Mouse (Mus musculus) liver, embryonic 15.5 days (tissue): ENCODE measurements around the gene Fbxl15. TPM values are rescaled to one million over a fixed set of nuclear protein-coding genes. Genes with fewer than 3 reads are reported as not detected.

Source experiments
- ATAC-seq: fragments of 200-750 bp; cut with Nextera tagmentation; 2 replicates; pipeline ENCODE4 v1.8.0; 2017; ENCODE audit warnings: moderate number of reproducible peaks, mild to moderate bottlenecking, moderate library complexity; ENCODE audit not compliant: insufficient read depth
- H3K27ac ChIP-seq: fragments of 300-500 bp; sonication (generic); replicated peaks from 2 replicates; pipeline ENCODE4 v1.5.1; 2015; ENCODE audit warnings: mild to moderate bottlenecking, inconsistent platforms
- H3K27me3 ChIP-seq: fragments of 300-500 bp; sonication (generic); 2 replicates; pipeline ENCODE4 v1.6.1; 2015; ENCODE audit warnings: mild to moderate bottlenecking, inconsistent platforms
- H3K36me3 ChIP-seq: fragments of 300-500 bp; sonication (generic); replicated peaks from 2 replicates; pipeline ENCODE4 v1.6.1; 2015; ENCODE audit warnings: moderate library complexity, mild to moderate bottlenecking, inconsistent platforms
- H3K4me1 ChIP-seq: fragments of 300-500 bp; sonication (generic); replicated peaks from 2 replicates; pipeline ENCODE4 v1.6.1; 2015; ENCODE audit warnings: inconsistent platforms
- H3K4me2 ChIP-seq: fragments of 300-500 bp; sonication (generic); 2 replicates; pipeline ENCODE4 v1.6.1; 2015; ENCODE audit warnings: moderate library complexity, mild to moderate bottlenecking, inconsistent platforms
- H3K4me3 ChIP-seq: fragments of 300-500 bp; sonication (generic); replicated peaks from 2 replicates; pipeline ENCODE4 v1.5.1; 2015; ENCODE audit warnings: mild to moderate bottlenecking, inconsistent platforms
- H3K9ac ChIP-seq: fragments of 300-500 bp; sonication (generic); 2 replicates; pipeline ENCODE4 v1.6.1; 2015; ENCODE audit warnings: moderate library complexity, mild to moderate bottlenecking, inconsistent platforms
- H3K9me3 ChIP-seq: fragments of 300-500 bp; sonication (generic); replicated peaks from 2 replicates; pipeline ENCODE4 v1.6.1; 2016; ENCODE audit warnings: inconsistent platforms
- WGBS: fragments of 180-500 bp; shearing (Covaris S2); methylation state at CpG from one replicate; pipeline ENCODE4 v1.1.7; 2015; ENCODE audit warnings: mixed read lengths; ENCODE audit not compliant: insufficient replicate concordance; 5-methylcytosine and 5-hydroxymethylcytosine counted together
- polyA plus RNA-seq: library from polyadenylated mRNA; unstranded; fragments of >200 nt; fragmentation: Nextera tagmentation; extraction: Ambion mirVana; gene quantifications from 2 replicates; pipeline ENCODE4 v1.2.1, GENCODE M21; 2015

Gene Fbxl15
- polyA plus RNA-seq, 1 experiment from 2014 or later, result 12.4 TPM

DNA sequence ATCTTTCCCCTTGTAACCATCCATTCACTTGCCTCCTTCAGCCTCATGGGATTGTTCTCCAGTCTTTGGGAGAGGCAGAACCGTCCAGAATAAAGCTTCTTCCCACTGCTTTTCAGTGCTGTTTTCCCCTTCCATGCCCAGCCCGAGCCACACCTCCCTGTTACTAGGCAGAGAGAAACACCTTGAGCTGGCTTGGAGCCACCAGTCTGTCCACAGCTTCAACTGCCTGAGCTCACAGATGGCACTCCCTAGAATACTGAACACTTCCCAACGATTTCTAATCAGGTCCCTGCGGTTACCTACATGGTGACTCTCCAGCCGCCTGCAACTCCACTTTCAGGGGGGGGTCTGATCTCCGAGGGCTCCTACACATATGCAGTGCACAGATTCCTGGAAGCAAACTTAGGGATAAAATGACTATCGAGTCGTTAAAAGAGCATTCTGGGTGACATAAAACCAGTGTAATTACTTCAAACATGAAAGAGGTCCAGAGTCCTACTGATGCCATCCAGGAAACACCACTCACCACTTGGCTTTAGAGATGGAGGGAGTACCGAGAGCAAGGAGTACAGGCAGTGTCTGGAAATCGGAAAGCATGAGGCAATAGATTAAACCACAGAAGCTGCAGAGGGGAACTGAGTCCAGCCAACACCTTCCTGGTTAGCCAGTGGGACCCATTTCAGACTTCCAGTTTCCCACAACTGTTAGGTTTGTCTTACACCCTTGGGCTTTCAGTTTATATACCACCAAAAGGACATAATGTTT is 22.4 kb downstream of the Fbxl15 start, which contains the start of gene 2310034G01Rik:
Gene 2310034G01Rik (minus strand): TSS at position 135 of the 765 bp plus-strand sequence.
- 50% methylated on average over 10 of the region's 10 CpGs for WGBS
- peak within 1 kb of the TSS; percentile 30; the same call in 1 of the 2 replicates for H3K27ac ChIP-seq
- H3K36me3 ChIP-seq, result no peaks in the 10 kb centered on the region
- peaks cover 29% of the 10 kb centered on the region for H3K27me3 ChIP-seq
- H3K9me3 ChIP-seq, result no peaks in the 10 kb centered on the region
- H3K4me2 ChIP-seq, result peak within 1 kb of the TSS; percentile 95
- H3K4me1 ChIP-seq, result peaks cover 48% of the 10 kb centered on the region
- peak within 1 kb of the TSS; percentile 57 for H3K9ac ChIP-seq
- H3K4me3 ChIP-seq, result peak within 1 kb of the TSS; percentile 65
- ATAC-seq, result no peak

- peaks cover 53% of the 10 kb centered on the region for H3K4me1 ChIP-seq
- H3K4me3 ChIP-seq, result peak overlapping the region; percentile 70
- no peaks in the 10 kb centered on the region for H3K9me3 ChIP-seq
- H3K4me2 ChIP-seq, result peak overlapping the region; percentile 98
- ATAC-seq, result peak; percentile 84
- 0 out of 2 replicates have a peak, but pooled peaks cover 4% of the 10 kb centered on the region for H3K27me3 ChIP-seq
- H3K36me3 ChIP-seq, result no peaks in the 10 kb centered on the region
- peak overlapping the region; percentile 71 for H3K9ac ChIP-seq
- peak overlapping the region; percentile 65; the same call in 1 of the 2 replicates for H3K27ac ChIP-seq
- WGBS, result under 1% methylated on average over 29 of the region's 29 CpGs
These were observed 28.7 kb downstream of the Fbxl15 start for GRCm38 (mm10) chr19:46356701-46357138.

DNA sequence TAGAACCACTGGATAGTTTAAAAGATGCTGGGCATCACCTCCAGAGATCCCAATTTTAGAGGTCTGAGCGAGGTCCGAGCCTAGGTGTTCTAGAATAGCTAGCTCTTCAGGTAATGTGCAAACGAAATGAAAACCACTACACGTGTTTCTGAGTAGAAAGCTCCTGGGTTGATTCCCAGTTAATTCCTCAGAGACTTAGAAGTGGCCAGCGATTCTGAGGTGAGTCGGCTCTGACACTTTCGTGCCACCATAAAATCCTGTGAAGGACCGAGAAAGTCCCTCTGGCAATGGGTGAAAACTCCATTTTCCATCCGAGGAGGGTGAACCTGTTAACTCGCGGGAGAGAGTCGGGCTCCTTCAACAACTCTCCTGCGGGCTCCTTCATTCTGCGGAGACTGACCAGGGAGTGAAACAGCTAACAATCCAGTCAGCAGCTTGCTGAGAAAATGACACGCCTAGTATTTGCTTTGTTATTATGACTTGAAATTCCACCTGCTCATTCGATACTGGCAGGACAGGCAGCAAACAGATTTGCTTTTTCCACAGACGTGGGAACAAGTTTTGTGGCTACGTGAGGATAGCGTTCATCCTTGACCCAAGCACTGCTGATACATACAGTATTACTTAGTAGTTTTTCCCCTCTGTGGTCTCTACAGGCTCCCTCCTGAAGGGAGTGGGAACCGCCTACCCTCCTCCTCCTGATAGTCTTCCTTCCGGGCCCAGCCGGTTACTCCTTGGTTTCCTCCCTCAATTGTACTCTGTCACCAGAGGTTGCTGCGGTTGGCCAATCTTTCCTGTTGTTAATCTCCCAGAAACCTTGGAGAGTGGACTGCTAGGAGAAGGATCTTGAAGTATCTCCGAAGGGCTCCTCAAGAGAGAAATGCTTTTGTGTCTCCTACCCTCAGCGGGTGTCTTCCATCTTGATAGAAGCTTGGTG is 29.6 kb downstream of the Fbxl15 start:
- H3K27me3 ChIP-seq, result no peaks in the 10 kb centered on the region

DNA sequence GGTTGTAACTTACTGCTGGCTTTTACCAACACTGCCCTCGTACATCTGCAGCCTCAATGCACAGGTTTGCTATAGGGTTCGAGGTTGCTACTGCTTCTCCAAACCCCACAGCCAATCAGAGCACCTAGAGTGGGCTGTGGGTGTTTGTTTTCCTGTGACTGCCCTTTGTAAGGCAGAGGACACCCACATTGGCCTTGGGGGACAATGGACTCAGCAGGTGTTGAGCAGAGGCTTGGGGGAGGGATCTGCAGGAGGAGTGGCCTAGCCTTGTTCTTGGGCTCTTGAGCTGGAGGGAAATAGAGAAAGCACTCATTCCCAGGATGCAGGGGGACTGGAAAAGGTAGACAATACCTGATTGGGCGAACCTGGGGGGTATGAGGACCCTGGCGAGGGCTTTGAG is 30.4 kb downstream of the Fbxl15 start:
- WGBS, result 22% methylated on average over 4 of the region's 4 CpGs
- no peak for ATAC-seq
- Histone ChIP-seq H3K27ac (peak overlapping the region; percentile 65), H3K9me3 (no peaks in the 10 kb centered on the region), H3K27me3 (no peaks in the 10 kb centered on the region), H3K4me3 (peak overlapping the region; percentile 70), H3K4me2 (peak overlapping the region; percentile 98), H3K9ac (peak overlapping the region; percentile 71), H3K36me3 (no peaks in the 10 kb centered on the region), H3K4me1 (peaks cover 48% of the 10 kb centered on the region)

More for the DNA sequence above, 29.6 kb downstream of the Fbxl15 start:
- Histone ChIP-seq H3K4me2 (peak overlapping the region; percentile 98), H3K9me3 (no peaks in the 10 kb centered on the region), H3K27ac (peak overlapping the region; percentile 65), H3K4me3 (peak overlapping the region; percentile 70), H3K9ac (peak overlapping the region; percentile 71), H3K4me1 (peaks cover 52% of the 10 kb centered on the region), H3K36me3 (no peaks in the 10 kb centered on the region)
- peak; percentile 36 for ATAC-seq
- WGBS, result 3% methylated on average over 25 of the region's 25 CpGs

DNA sequence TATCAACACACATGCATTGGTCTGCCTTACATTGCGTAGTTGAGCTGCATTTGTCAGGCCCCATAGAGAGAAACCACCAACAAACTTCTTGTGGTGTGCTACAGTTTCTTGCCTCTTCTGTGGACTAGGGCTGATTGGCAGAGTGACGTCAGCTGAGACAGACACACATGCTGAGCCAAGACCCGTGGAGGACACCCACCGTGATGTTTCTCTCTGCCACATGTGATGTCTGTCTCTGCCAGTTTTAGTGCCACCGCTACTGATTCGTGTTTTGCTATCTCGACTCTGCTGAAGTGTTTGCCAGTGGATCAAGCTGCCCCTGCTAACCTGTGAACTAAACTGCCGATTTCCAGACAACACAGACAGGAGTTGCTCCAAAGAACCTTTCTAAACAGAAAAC is 34.1 kb downstream of the Fbxl15 start:
- no peak for ATAC-seq
- no peaks in the 10 kb centered on the region for H3K27me3 ChIP-seq
- no peaks in the 10 kb centered on the region for H3K9me3 ChIP-seq
- 69% methylated on average over 8 of the region's 8 CpGs for WGBS
- H3K27ac ChIP-seq, result no peak overlapping the region
- H3K4me2 ChIP-seq, result no peak overlapping the region
- no peak overlapping the region for H3K4me3 ChIP-seq
- peaks cover 41% of the 10 kb centered on the region for H3K4me1 ChIP-seq
- no peak overlapping the region for H3K9ac ChIP-seq
- no peaks in the 10 kb centered on the region for H3K36me3 ChIP-seq

- peak overlapping the region; percentile 38; the same call in 1 of the 2 replicates for H3K27ac ChIP-seq
- 0 out of 2 replicates have a peak, but pooled peaks cover 5% of the 10 kb centered on the region for H3K36me3 ChIP-seq
- no peaks in the 10 kb centered on the region for H3K9me3 ChIP-seq
- no peak overlapping the region for H3K9ac ChIP-seq
- H3K4me3 ChIP-seq, result no peak overlapping the region
- H3K4me1 ChIP-seq, result peaks cover 27% of the 10 kb centered on the region
- WGBS, result 51% methylated on average over 11 of the region's 11 CpGs
- no peak for ATAC-seq
- H3K27me3 ChIP-seq, result no peaks in the 10 kb centered on the region
- no peak overlapping the region; the same call in 1 of the 2 replicates for H3K4me2 ChIP-seq
These were observed 35.5 kb downstream of the Fbxl15 start for GRCm38 (mm10) chr19:46363294-46364009.

GRCm38 (mm10) chr19:46367798-46368590 is 40.0 kb downstream of the Fbxl15 start:
- H3K27ac ChIP-seq, result no peak overlapping the region
- 85% methylated on average over 23 of the region's 23 CpGs for WGBS
- H3K4me1 ChIP-seq, result peaks cover 10% of the 10 kb centered on the region; the same call in 1 of the 2 replicates
- no peaks in the 10 kb centered on the region for H3K27me3 ChIP-seq
- no peak overlapping the region for H3K9ac ChIP-seq
- no peaks in the 10 kb centered on the region for H3K9me3 ChIP-seq
- no peak for ATAC-seq
- no peak overlapping the region for H3K4me2 ChIP-seq
- H3K4me3 ChIP-seq, result no peak overlapping the region
- peaks cover 9% of the 10 kb centered on the region; the same call in 1 of the 2 replicates for H3K36me3 ChIP-seq

- ATAC-seq, result no peak
- H3K36me3 ChIP-seq, result peaks cover 9% of the 10 kb centered on the region; the same call in 1 of the 2 replicates
These were observed 41.2 kb downstream of the Fbxl15 start for GRCm38 (mm10) chr19:46369204-46369603.

DNA sequence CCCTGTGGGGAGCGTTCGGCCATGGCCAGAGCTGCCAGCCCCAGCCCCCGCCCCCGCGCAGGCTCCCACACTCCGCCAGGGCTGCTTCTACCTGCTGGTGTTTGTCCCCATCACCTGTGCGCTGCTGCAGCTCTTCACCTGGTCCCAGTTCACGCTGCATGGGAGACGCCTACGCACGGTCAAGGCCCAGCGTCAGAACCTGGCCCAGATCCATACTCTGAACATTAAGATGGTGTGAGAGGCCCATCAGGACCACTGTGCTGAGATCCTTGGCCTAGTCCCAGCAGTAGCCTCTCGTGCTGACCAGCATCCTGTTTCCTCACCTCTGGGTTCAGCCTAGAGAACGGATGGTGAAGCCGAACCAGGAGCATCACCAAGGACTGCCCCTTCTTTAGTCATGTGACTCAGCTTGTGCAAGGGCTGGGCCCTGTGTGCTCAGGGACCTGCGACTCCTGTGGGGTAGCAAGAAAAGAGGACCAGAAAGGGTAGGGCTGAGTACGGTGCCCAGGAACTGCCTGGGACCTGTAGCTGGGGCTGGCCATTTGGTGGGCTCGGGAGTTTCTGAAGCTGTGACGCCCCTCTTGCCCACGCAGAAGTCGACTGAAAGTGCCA is 46.6 kb downstream of the Fbxl15 start:
- Histone ChIP-seq H3K27ac (no peak overlapping the region), H3K4me2 (no peak overlapping the region; the same call in 1 of the 2 replicates), H3K9ac (no peak overlapping the region), H3K36me3 (peaks cover 39% of the 10 kb centered on the region), H3K4me3 (no peak overlapping the region), H3K4me1 (peaks cover 10% of the 10 kb centered on the region), H3K27me3 (no peaks in the 10 kb centered on the region), H3K9me3 (no peaks in the 10 kb centered on the region)
- peak; percentile 32; the same call in 1 of the 2 replicates for ATAC-seq
- WGBS, result 80% methylated on average over 21 of the region's 21 CpGs

More at GRCm38 (mm10) chr19:46369204-46369603, 41.2 kb downstream of the Fbxl15 start:
- Histone ChIP-seq H3K4me2 (no peak overlapping the region), H3K9me3 (no peaks in the 10 kb centered on the region), H3K4me1 (peaks cover 1% of the 10 kb centered on the region; the same call in 1 of the 2 replicates), H3K27me3 (no peaks in the 10 kb centered on the region), H3K9ac (no peak overlapping the region), H3K27ac (no peak overlapping the region), H3K4me3 (no peak overlapping the region)
- WGBS, result 25% methylated on average over 4 of the region's 4 CpGs
